Mouse (Mus musculus) cerebellum, adult 9-11 months (tissue): Measurements from ENCODE around the gene Tbc1d7.

Experiments used
- DNase-seq: peaks from one replicate; pipeline ENCODE4 v3.0.0; 2022

The Tbc1d7 gene

DNA sequence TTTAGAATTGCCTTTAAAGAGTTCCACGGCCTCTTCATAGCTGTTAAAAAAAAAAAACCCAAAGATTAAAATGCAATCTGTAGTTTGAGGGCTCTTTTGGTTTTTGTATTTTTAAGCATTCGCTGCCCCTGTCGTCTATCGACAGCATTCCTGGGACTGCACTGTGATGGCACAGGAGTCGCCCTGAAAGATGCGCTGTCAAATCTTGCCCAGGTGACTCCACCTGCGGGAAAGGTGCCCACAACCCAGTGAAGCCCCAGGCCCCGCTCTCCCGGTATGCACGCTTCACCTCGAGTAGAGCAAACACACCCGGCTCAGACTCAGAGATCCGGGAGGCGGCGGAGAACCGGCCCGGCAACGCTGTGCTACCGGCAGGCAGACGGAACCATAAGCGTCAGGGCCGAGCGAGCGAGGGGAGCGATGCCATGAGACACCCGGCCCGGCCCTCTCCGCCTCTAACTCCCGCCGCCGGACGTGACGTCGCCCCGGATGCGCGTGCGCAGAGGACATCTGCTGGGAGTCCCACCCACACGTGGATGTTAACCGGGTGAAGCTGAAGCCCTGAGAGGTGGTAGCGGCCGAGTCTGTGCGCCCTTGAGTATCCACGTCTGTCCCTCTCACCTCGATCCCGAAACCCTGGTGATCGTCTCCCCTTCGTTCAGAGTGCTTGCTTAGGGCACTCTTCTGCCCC is at the start of gene Tbc1d7:
Gene Tbc1d7, minus strand, starts transcription at position 482 of the 691 bp plus-strand sequence.
- peak; percentile 98 for DNase-seq

GRCm38 (mm10) chr13:43220635-43221034 is 49.3 kb upstream of the Tbc1d7 start:
- DNase-seq, result no peak

DNA sequence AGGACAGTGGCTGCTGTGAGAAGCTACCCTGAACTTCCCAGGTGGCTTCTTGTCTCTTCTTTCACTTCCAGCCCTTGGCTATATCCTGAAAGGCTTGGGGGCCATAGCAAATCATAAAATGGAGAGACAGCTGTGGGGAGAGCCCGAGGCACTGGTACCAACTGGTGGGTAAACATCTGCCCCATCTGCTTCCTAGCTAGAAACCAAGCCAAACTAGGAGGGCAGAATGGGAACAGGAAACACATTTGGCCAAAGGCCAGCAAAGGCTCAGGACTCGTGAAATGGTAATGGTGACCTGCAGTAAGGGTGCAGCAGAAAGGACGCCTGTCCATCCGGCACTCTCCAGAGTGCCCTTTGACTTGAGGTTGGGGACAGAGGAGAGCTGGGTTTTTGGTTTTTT is 47.5 kb upstream of the Tbc1d7 start:
- DNase-seq, result no peak

DNA sequence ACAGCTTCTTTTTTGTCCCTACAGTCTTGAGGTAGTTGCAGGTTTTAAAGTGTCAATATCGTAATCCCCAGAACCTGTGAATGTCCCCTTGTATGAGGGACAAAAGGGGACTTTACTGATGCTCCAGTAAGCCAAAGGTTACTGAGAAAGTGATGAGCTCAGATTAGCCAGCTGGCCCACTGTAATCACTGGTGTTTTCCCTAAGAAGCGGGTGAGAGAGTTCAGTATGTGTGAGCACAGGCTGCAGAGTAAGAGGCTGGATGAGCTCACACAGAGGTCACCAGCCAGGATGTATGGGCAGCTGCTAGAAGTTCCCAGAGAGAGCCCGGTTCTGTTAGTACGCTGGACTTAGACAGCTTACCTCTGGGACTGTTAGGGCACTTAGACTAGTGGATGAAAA is 47.0 kb upstream of the Tbc1d7 start:
- DNase-seq, result no peak

DNA sequence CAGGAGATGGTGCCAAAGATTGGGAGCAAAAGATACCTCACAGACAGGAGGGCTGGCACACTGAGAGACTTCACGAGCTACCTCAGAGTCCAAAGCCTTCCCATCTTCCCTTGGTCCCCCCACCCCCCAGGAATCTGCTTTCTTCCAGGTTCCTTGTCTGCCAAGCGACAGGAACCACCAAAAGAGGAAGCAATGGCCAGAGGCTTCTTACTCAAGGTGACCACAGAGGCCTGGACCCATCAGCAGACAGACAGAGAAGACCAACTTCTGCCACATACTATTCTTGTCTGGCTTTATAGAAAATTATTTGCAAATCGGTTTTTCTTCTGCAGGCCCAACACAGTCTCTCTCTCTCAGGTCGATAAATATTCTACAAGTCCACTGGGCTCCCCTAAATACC is 46.4 kb upstream of the Tbc1d7 start:
- no peak for DNase-seq

DNA sequence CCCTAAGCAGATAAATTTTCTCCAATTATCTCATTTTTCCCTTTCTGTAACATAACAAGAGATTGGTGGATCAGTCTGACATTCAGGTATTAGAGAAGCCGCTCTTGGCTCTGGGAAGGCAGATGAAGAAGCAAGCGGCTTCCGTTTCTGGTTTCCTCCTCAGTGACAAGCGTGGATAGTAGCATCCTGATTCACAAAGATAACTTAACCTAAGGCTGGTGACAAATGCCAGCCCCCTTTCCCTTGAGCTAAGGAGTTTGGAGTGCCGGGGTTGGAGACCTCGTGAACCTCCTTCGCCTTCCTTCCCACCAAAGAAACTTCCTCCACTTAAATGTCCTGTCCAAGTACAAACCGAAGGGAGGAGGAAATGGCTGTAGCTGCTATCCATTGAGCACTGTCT is 45.8 kb upstream of the Tbc1d7 start:
- no peak for DNase-seq

GRCm38 (mm10) chr13:43215994-43216706 is 44.8 kb upstream of the Tbc1d7 start:
- DNase-seq, result no peak

- DNase-seq, result no peak
Observed at GRCm38 (mm10) chr13:43215144-43215993, 44.1 kb upstream of the Tbc1d7 start.

DNA sequence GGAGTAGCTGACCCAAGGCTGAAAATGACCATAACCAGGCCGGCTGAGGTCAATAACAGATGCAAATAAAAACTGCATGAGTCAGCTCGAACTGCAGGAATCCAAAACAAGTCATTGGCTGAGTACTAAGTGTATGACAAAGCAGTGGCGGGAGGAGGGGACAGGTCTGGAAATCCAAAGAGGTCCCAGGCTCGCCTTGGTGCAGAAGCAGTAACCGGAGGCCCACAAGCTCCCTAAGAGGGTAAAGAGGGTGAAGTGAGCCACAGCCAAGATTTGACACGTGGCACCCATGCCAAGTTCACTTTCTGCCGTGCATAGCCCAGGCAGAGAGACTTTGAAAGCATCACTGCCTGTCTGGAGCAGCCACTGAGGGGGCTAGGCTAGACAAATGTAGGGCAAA is 41.0 kb upstream of the Tbc1d7 start:
- DNase-seq, result no peak

GRCm38 (mm10) chr13:43210956-43211355 is 39.7 kb upstream of the Tbc1d7 start:
- DNase-seq, result no peak

- no peak for DNase-seq
Observed at GRCm38 (mm10) chr13:43209560-43209959, 38.3 kb upstream of the Tbc1d7 start.

- no peak for DNase-seq
Observed at GRCm38 (mm10) chr13:43208914-43209439, 37.7 kb upstream of the Tbc1d7 start.

- DNase-seq, result no peak
Observed at GRCm38 (mm10) chr13:43206118-43206683, 34.9 kb upstream of the Tbc1d7 start.

DNA sequence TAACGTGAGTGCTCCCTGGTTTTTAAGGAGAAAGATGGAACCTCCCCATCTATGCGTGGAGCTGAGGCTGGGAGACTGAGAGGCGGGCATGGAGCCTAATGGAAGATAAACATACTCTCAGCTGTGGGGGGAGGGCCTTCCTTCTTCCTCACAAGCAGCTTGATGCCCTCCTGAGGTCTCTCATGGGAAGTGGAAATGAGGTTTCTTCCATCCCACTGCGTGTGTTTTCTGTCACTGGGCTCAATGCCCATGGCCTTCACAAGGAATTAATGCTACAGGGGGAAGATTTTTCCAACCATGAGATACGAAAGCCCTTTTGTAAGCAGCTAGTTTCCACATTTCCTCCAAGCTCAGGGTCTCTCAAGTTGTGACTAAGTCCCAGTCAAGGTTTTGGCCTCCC is 32.3 kb upstream of the Tbc1d7 start:
- DNase-seq, result peak; percentile 81

DNA sequence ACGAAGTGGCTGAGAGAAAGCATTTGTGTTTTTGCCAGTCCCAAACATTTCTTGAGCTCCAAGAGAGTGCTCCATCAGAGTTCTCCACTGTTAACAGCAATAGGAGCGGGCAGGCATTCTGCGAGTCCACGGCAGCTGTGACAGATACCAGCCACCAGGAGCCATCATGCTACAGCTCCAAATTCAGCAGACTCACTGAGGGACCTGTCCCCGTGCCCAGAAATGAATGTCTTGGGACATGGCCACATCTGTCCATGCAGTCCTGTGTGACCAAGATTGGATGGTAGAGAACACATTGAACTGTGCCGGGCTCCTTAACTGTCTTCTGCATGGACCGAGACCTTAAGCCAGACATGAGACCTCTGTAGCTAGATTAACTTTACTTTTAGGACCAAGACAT is 31.9 kb upstream of the Tbc1d7 start:
- peak; percentile 57 for DNase-seq

DNA sequence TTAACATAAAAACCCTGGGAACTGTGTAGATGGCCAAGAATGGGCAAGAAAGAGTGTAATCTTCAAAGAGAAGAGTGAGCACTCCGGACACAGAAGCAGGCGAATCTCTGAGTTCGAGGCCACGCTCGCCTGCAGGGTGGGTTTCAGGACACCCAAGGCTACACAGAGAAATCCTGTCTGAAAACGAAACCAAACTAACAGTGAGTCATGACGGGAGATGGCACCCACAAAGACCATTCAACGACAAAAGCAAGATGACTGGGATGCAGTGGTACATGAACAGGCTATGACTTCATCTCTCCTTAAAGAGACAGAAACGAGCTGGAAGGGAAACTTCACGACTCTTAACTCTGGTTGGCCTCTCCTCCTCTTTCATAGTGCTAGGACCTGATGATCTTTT is 31.1 kb upstream of the Tbc1d7 start:
- DNase-seq, result no peak

GRCm38 (mm10) chr13:43201033-43201432 is 29.7 kb upstream of the Tbc1d7 start:
- DNase-seq, result peak; percentile 67

DNA sequence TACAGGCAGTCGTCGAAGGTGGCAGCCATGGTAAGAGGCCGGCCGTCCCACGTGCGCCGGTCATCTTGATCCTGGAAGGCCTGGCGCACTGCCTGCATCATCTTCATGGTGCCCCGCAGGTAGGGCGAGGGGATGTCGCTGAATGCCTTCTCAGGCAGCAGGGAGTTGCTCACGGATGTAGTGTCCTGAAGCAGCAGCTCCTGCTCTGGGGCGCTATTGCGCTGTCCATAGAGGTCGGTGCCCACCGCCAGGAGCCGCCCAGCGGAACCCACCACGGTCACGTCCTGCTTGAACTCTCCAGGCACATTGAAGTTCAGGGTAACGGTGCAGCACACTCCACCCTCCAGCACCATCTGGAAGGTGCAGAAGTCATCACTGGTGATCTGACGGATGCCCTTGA is 29.2 kb upstream of the Tbc1d7 start:
- DNase-seq, result peak; percentile 57

DNA sequence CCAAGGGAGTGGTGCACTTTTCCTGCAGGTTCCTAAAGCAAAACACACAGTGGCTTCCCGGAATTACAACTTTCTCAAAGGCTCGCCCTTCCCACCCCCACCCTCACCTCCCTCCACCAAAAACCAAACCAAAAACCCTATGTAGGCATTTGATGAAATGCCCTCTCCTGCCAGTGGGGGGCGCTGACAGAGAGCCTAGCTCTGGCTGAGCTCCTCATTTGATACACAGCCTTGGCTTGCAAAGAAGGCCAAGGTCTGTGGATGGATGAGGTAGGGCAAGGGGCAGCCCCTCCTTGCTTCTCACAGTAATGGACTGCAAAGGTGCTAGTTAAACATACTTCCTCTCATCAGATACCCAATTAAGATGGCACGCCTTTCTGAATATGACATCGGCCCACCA is 28.4 kb upstream of the Tbc1d7 start:
- peak; percentile 56 for DNase-seq

DNA sequence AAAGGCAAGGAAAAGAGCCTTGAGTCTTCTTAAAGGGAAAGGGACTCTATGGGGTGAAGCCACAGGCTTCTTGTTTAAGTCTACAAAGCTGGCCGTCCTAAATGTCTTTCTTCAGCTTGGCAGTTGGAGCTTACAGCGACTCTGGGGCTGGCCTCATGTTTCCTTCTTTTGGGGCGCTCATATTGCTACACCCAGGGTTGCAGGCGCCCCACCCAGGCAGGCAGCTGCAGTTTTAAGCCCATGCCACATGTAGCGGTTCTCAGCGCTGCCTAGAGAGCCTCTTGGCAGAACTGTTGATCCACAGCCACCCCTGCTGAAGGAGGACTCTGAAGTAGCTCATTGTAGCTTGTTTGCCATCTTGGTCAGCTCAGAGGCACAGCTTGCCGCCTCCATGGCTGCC is 28.0 kb upstream of the Tbc1d7 start:
- no peak for DNase-seq

DNA sequence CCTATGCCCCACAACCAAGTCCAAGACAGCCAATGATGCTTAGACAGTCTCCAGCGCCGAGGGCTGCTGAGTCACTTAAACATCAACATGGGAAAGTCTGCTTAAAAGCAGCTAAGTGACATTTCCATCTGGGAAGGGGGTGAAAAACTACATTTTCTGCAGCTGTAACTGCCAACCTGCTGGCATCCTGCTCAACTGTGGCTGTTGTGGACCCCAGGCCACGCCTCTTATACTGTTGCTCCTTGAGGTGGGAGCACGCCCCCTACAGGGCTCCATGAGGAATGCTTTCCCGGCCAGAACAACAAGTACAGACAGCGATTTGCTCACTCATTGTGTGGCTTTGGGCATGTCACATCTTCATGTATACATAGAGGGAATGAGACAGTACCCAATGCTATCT is 25.9 kb upstream of the Tbc1d7 start:
- no peak for DNase-seq

GRCm38 (mm10) chr13:43196000-43196399 is 24.7 kb upstream of the Tbc1d7 start:
- no peak for DNase-seq

GRCm38 (mm10) chr13:43193932-43194331 is 22.6 kb upstream of the Tbc1d7 start:
- no peak for DNase-seq
